ENCODE assay signal across 8 mouse cellular contexts in genomic region chr19:45544152-45544924, GRCm38 (mm10). TPM values are rescaled to one million over a fixed set of nuclear protein-coding genes. Genes with fewer than 3 reads are reported as not detected.
DNase-seq lines count a peak whose midpoint lies in the region; ATAC-seq and TF ChIP-seq lines count a peak whose summit lies in the region.

No protein-coding gene starts in this region.

- intact Hi-C loops in left cerebral cortex, postnatal 36 days (cut with DNase I), result loop anchor here (5.0 to 10.0 kb wide), 3 partner anchors 57 to 470 kb away; partner anchors contain the start of gene Kazald1

- H3K27ac ChIP-seq in cerebellum, adult 2 months (ENCODE audit: insufficient read depth, low read length), result no peak overlapping the region
- H3K27ac ChIP-seq in embryonic facial prominence, embryonic 12.5 days, result no peak overlapping the region
- H3K27ac ChIP-seq in hindbrain, postnatal 0 days, result no peak overlapping the region
- H3K27ac ChIP-seq in stomach, embryonic 16.5 days (ENCODE audit: low read length), result no peak overlapping the region

- H3K9ac ChIP-seq in embryonic facial prominence, embryonic 12.5 days, result peak overlapping the region; percentile 32; the same call in 1 of the 2 replicates
- 0 out of 2 replicates have a peak overlapping the region, but pooled peaks have one; percentile 28 for H3K9ac ChIP-seq in hindbrain, postnatal 0 days (replicated peaks; ENCODE audit: low read length)
- H3K9ac ChIP-seq in stomach, embryonic 16.5 days (ENCODE audit: low read length), result peak overlapping the region; percentile 66

- DNase-seq in cerebellum, adult 2 months, result peak in 1 of 2 experiments; percentile 17
- no peak for DNase-seq in cerebellum, adult 11-12 months
- peak; percentile 46 to 48 for DNase-seq in B cell, adult 2 months
- DNase-seq in hindbrain, postnatal 0 days (ENCODE audit: low spot score), result no peak
- no peak for DNase-seq in left cerebral cortex, postnatal 36 days (ENCODE audit: low spot score in 2 of 2)

- H3K27me3 ChIP-seq in cerebellum, adult 2 months (ENCODE audit: control insufficient read depth, insufficient read depth, low read length), result no peaks in the 10 kb centered on the region
- H3K27me3 ChIP-seq in embryonic facial prominence, embryonic 12.5 days, result peaks cover 59% of the 10 kb centered on the region
- H3K27me3 ChIP-seq in hindbrain, postnatal 0 days (ENCODE audit: insufficient read depth, low read length), result peaks cover 15% of the 10 kb centered on the region
- peaks cover 85% of the 10 kb centered on the region for H3K27me3 ChIP-seq in megakaryocyte, embryonic 14.5 days (replicated peaks)
- H3K27me3 ChIP-seq in stomach, embryonic 16.5 days (ENCODE audit: control insufficient read depth, insufficient read depth, low read length), result peaks cover 25% of the 10 kb centered on the region

- TF ChIP-seq POLR2A in cerebellum, adult 2 months (IDR thresholded peaks at IDR 0.05; ENCODE audit: borderline replicate concordance, insufficient read depth, low read length), result no peak

- peak overlapping the region; percentile 51 for H3K4me3 ChIP-seq in cerebellum, adult 2 months (replicated peaks; ENCODE audit: insufficient read depth, low read depth, low read length)
- H3K4me3 ChIP-seq in embryonic facial prominence, embryonic 12.5 days, result peak overlapping the region; percentile 34
- H3K4me3 ChIP-seq in hindbrain, postnatal 0 days (ENCODE audit: low read length), result peak overlapping the region; percentile 33
- peak overlapping the region; percentile 92 for H3K4me3 ChIP-seq in megakaryocyte, embryonic 14.5 days (replicated peaks)
- peak overlapping the region; percentile 50 for H3K4me3 ChIP-seq in stomach, embryonic 16.5 days (replicated peaks; ENCODE audit: low read length)

- H3K36me3 ChIP-seq in embryonic facial prominence, embryonic 12.5 days, result no peaks in the 10 kb centered on the region
- H3K36me3 ChIP-seq in hindbrain, postnatal 0 days (ENCODE audit: insufficient read depth, low read length), result no peaks in the 10 kb centered on the region
- H3K36me3 ChIP-seq in megakaryocyte, embryonic 14.5 days (replicated peaks; ENCODE audit: low read length), result no peaks in the 10 kb centered on the region
- no peaks in the 10 kb centered on the region for H3K36me3 ChIP-seq in stomach, embryonic 16.5 days (ENCODE audit: control insufficient read depth, insufficient read depth, low read length)

- ATAC-seq in embryonic facial prominence, embryonic 12.5 days (ENCODE audit: insufficient number of reproducible peaks, insufficient read depth, low FRiP score, low TSS enrichment), result no peak
- no peak for ATAC-seq in hindbrain, postnatal 0 days
- ATAC-seq in stomach, embryonic 16.5 days (ENCODE audit: insufficient read depth, low FRiP score), result 0 out of 2 replicates have a peak, but pooled peaks have one; percentile 41

- H3K9me3 ChIP-seq in embryonic facial prominence, embryonic 12.5 days, result no peaks in the 10 kb centered on the region
- H3K9me3 ChIP-seq in hindbrain, postnatal 0 days (ENCODE audit: low read length), result no peaks in the 10 kb centered on the region
- no peaks in the 10 kb centered on the region for H3K9me3 ChIP-seq in megakaryocyte, embryonic 14.5 days
- H3K9me3 ChIP-seq in stomach, embryonic 16.5 days (replicated peaks; ENCODE audit: control insufficient read depth, low read length), result no peaks in the 10 kb centered on the region

- TF ChIP-seq CTCF in cerebellum, adult 2 months (IDR thresholded peaks at IDR 0.05; ENCODE audit: borderline replicate concordance, insufficient read depth, low read depth, low read length), result no peak
- TF ChIP-seq CTCF in hindbrain, postnatal 0 days (IDR thresholded peaks at IDR 0.05; ENCODE audit: low read depth), result no peak

- peak overlapping the region; percentile 77 for H3K4me2 ChIP-seq in embryonic facial prominence, embryonic 12.5 days (replicated peaks)
- H3K4me2 ChIP-seq in hindbrain, postnatal 0 days (ENCODE audit: low read depth, low read length), result peak overlapping the region; percentile 82
- peak overlapping the region; percentile 97 for H3K4me2 ChIP-seq in stomach, embryonic 16.5 days (ENCODE audit: low read depth, low read length)

- H3K4me1 ChIP-seq in cerebellum, adult 2 months (ENCODE audit: control insufficient read depth, insufficient read depth, low read length), result no peaks in the 10 kb centered on the region
- peaks cover 24% of the 10 kb centered on the region; the same call in 1 of the 2 replicates for H3K4me1 ChIP-seq in embryonic facial prominence, embryonic 12.5 days
- peaks cover 8% of the 10 kb centered on the region for H3K4me1 ChIP-seq in hindbrain, postnatal 0 days (ENCODE audit: insufficient read depth, low read length)
- H3K4me1 ChIP-seq in megakaryocyte, embryonic 14.5 days, result peaks cover 48% of the 10 kb centered on the region
- peaks cover 10% of the 10 kb centered on the region for H3K4me1 ChIP-seq in stomach, embryonic 16.5 days (ENCODE audit: control insufficient read depth, insufficient read depth, low read length)

- WGBS in cerebellum, adult 2 months, result 4% methylated on average over 17 of the region's 26 CpGs
- WGBS in embryonic facial prominence, embryonic 12.5 days, result 2% methylated on average over 22 of the region's 26 CpGs
- 2% methylated on average over 22 of the region's 26 CpGs for WGBS in hindbrain, postnatal 0 days
- WGBS in stomach, embryonic 16.5 days, result 2% methylated on average over 22 of the region's 26 CpGs

RNA-seq across cellular contexts. Expression of gene Poll, which starts 16.0 kb away (rescaled TPM):
- polyA plus RNA-seq in cerebellum, adult 2 months (2012; rRNA removed), result 14.5 and 14.6 TPM in 2 replicates
- polyA plus RNA-seq in embryonic facial prominence, embryonic 12.5 days (2016; fragmentation: Nextera tagmentation; extraction: Ambion mirVana), result 15.6 and 17.6 TPM in 2 replicates
- total RNA-seq in hindbrain, postnatal 0 days (2014; rRNA removed), result 17.0 and 17.3 TPM in 2 replicates
- polyA plus RNA-seq in hindbrain, postnatal 0 days (2015; fragmentation: Nextera tagmentation; extraction: Ambion mirVana), result 11.0 and 11.1 TPM in 2 replicates
- 7.5 and 15.4 TPM in 2 replicates for polyA plus RNA-seq in megakaryocyte, embryonic 14.5 days (2012; ENCODE audit: insufficient read depth, low replicate concordance)
- 12.5 and 13.2 TPM in 2 replicates for polyA plus RNA-seq in stomach, embryonic 16.5 days (2015; fragmentation: Nextera tagmentation; extraction: Ambion mirVana)
- total RNA-seq in left cerebral cortex, postnatal 36 days (2021), result 1 to 10 TPM; 9.0 to 9.8 TPM

RNA-seq across cellular contexts. Expression of gene Gm17018, which starts 16.1 kb away (rescaled TPM):
- 44.6 and 56.7 TPM in 2 replicates for polyA plus RNA-seq in cerebellum, adult 2 months (2012; rRNA removed)
- polyA plus RNA-seq in embryonic facial prominence, embryonic 12.5 days (2016; fragmentation: Nextera tagmentation; extraction: Ambion mirVana), result 43.3 and 43.8 TPM in 2 replicates
- 20.9 and 23.0 TPM in 2 replicates for total RNA-seq in hindbrain, postnatal 0 days (2014; rRNA removed)
- 86.4 and 90.7 TPM in 2 replicates for polyA plus RNA-seq in hindbrain, postnatal 0 days (2015; fragmentation: Nextera tagmentation; extraction: Ambion mirVana)
- 32.0 and 59.1 TPM in 2 replicates for polyA plus RNA-seq in megakaryocyte, embryonic 14.5 days (2012; ENCODE audit: insufficient read depth, low replicate concordance)
- polyA plus RNA-seq in stomach, embryonic 16.5 days (2015; fragmentation: Nextera tagmentation; extraction: Ambion mirVana), result 40.1 and 43.4 TPM in 2 replicates
- total RNA-seq in left cerebral cortex, postnatal 36 days (2021), result 10 to 100 TPM; 74.2 to 75.2 TPM

Comparison
In these comparisons a context has a peak if more than half of its experiments do, and no peak if none do; other contexts are left out.
1. DNase-seq: peak in B cell, adult 2 months (2 of 2); none in cerebellum, adult 11-12 months (single experiment), hindbrain, postnatal 0 days (single experiment) and left cerebral cortex, postnatal 36 days (0 of 2).
2. H3K4me3 ChIP-seq: peak in every context shown above with its lines; median percentile 92 in megakaryocyte, embryonic 14.5 days; 51 in cerebellum, adult 2 months; 50 in stomach, embryonic 16.5 days; 34 in embryonic facial prominence, embryonic 12.5 days; 33 in hindbrain, postnatal 0 days.
3. Peak in every context shown above with its lines, with median percentiles within 50 percentile points of each other: H3K4me2 ChIP-seq and H3K9ac ChIP-seq.